Mouse (Mus musculus) adipose tissue, adult 10 weeks (tissue): ENCODE results near the gene Rgn. TPM values are rescaled to one million over a fixed set of nuclear protein-coding genes. Genes with fewer than 3 reads are reported as not detected.

Experiments used
- polyA plus RNA-seq: library from polyadenylated mRNA; stranded (reverse); fragments of 350-450 nt; fragmentation: Illumina TruSeq; extraction: RNeasy Lipid Tissue Mini Kit (QIAGEN cat#74804); gene quantifications from one replicate; pipeline ENCODE4 v1.2.3, GENCODE M21; 2014; ENCODE audit warnings: low read depth, low replicate concordance

Gene Rgn
- 19.5 TPM for polyA plus RNA-seq

GRCm38 (mm10) chrX:20549532-20549931 lies at the start of gene Rgn:
Gene Rgn, plus strand, starts transcription at chrX:20549787.

Other genes with a start within 250 kb of the Rgn start
- gene Rp2, start 185.3 kb upstream of the Rgn start, polyA plus RNA-seq, result 12.8 TPM
- 11.8 TPM for gene Jade3, start 124.1 kb upstream of the Rgn start, polyA plus RNA-seq
- 47.7 TPM for gene Rbm10, start 67.7 kb downstream of the Rgn start, polyA plus RNA-seq
- gene Ndufb11, start 67.8 kb downstream of the Rgn start, polyA plus RNA-seq, result 247 TPM
- 164 TPM for gene Uba1, start 108.5 kb downstream of the Rgn start, polyA plus RNA-seq
- gene Cdk16, start 138.2 kb downstream of the Rgn start, polyA plus RNA-seq, result 119 TPM
- gene Usp11, start 154.1 kb downstream of the Rgn start, polyA plus RNA-seq, result 19.6 TPM
- 192 TPM for gene Araf, start 248.0 kb downstream of the Rgn start, polyA plus RNA-seq